Mouse (Mus musculus): Measurements from ENCODE around the gene Serhl. TPM values are rescaled to one million over a fixed set of nuclear protein-coding genes. Genes with fewer than 3 reads are reported as not detected.

Gene Serhl
- polyA plus RNA-seq, 1 experiment from 2014 or later: 61.5 TPM

GRCm38 (mm10) chr15:83084022-83084640 is 5.2 kb upstream of the Serhl start:
- no peaks in the 10 kb centered on the region for H3K9me3 ChIP-seq (replicated peaks)
- peaks cover 6% of the 10 kb centered on the region for H3K27me3 ChIP-seq
- H3K4me1 ChIP-seq (replicated peaks): peaks cover 16% of the 10 kb centered on the region
- 56% methylated on average over 13 of the region's 13 CpGs for whole genome bisulfite sequencing
- H3K27ac ChIP-seq: no peak overlapping the region
- ATAC-seq (replicated peaks; ENCODE audit: insufficient number of reproducible peaks, insufficient read depth, low FRiP score, low read depth): peak; percentile 34; the same call in 1 of the 2 replicates
- no peak overlapping the region for H3K4me3 ChIP-seq
- no peaks in the 10 kb centered on the region for H3K36me3 ChIP-seq
- H3K4me2 ChIP-seq: 0 out of 2 replicates have a peak overlapping the region, but pooled peaks have one; percentile 4
- no peak overlapping the region for H3K9ac ChIP-seq

- H3K9ac ChIP-seq: no peak overlapping the region
- H3K27me3 ChIP-seq: peaks cover 13% of the 10 kb centered on the region
- no peak overlapping the region for H3K4me3 ChIP-seq
- H3K4me2 ChIP-seq: no peak overlapping the region
- peaks cover 17% of the 10 kb centered on the region for H3K4me1 ChIP-seq (replicated peaks)
- H3K27ac ChIP-seq: no peak overlapping the region
- H3K36me3 ChIP-seq: no peaks in the 10 kb centered on the region
- H3K9me3 ChIP-seq (replicated peaks): no peaks in the 10 kb centered on the region
- 26% methylated on average over 7 of the region's 7 CpGs for WGBS
- no peak for ATAC-seq (replicated peaks; ENCODE audit: insufficient number of reproducible peaks, insufficient read depth, low FRiP score, low read depth)
Observed at GRCm38 (mm10) chr15:83085901-83086300, 3.4 kb upstream of the Serhl start.

- 53% methylated on average over 13 of the region's 13 CpGs for WGBS
- Histone ChIP-seq H3K27ac (no peak overlapping the region), H3K9ac (no peak overlapping the region), H3K4me2 (no peak overlapping the region), H3K9me3 (replicated peaks) (no peaks in the 10 kb centered on the region), H3K36me3 (no peaks in the 10 kb centered on the region), H3K4me1 (replicated peaks) (peaks cover 17% of the 10 kb centered on the region), H3K27me3 (peaks cover 13% of the 10 kb centered on the region), H3K4me3 (no peak overlapping the region)
- ATAC-seq (replicated peaks; ENCODE audit: insufficient number of reproducible peaks, insufficient read depth, low FRiP score, low read depth): no peak
Observed at GRCm38 (mm10) chr15:83086636-83087328, 2.5 kb upstream of the Serhl start.

- H3K4me1 ChIP-seq (replicated peaks): peaks cover 15% of the 10 kb centered on the region
- WGBS: 11% methylated on average over 27 of the region's 27 CpGs
- no peaks in the 10 kb centered on the region for H3K36me3 ChIP-seq
- H3K27ac ChIP-seq: no peak overlapping the region
- H3K4me2 ChIP-seq: peak overlapping the region; percentile 29; the same call in 1 of the 2 replicates
- no peak overlapping the region for H3K9ac ChIP-seq
- no peak overlapping the region for H3K4me3 ChIP-seq
- no peaks in the 10 kb centered on the region for H3K9me3 ChIP-seq (replicated peaks)
- ATAC-seq (replicated peaks; ENCODE audit: insufficient number of reproducible peaks, insufficient read depth, low FRiP score, low read depth): no peak
- peaks cover 13% of the 10 kb centered on the region for H3K27me3 ChIP-seq
Observed at GRCm38 (mm10) chr15:83088495-83089428, 544 bp upstream of the Serhl start.

- peaks cover 13% of the 10 kb centered on the region for H3K27me3 ChIP-seq
- H3K36me3 ChIP-seq: no peaks in the 10 kb centered on the region
- 43% methylated on average over 3 of the region's 3 CpGs for WGBS
- H3K27ac ChIP-seq: no peak overlapping the region
- H3K4me2 ChIP-seq: no peak overlapping the region
- H3K9ac ChIP-seq: no peak overlapping the region
- no peak overlapping the region for H3K4me3 ChIP-seq
- no peaks in the 10 kb centered on the region for H3K9me3 ChIP-seq (replicated peaks)
- no peak for ATAC-seq (replicated peaks; ENCODE audit: insufficient number of reproducible peaks, insufficient read depth, low FRiP score, low read depth)
- peaks cover 7% of the 10 kb centered on the region; the same call in 1 of the 2 replicates for H3K4me1 ChIP-seq (replicated peaks)
Observed at GRCm38 (mm10) chr15:83090874-83091273, 1.6 kb downstream of the Serhl start.

GRCm38 (mm10) chr15:83093687-83094086 is 4.4 kb downstream of the Serhl start:
- H3K4me2 ChIP-seq: no peak overlapping the region
- 75% methylated on average over 2 of the region's 2 CpGs for WGBS
- no peak overlapping the region for H3K4me3 ChIP-seq
- peaks cover 4% of the 10 kb centered on the region; the same call in 1 of the 2 replicates for H3K4me1 ChIP-seq (replicated peaks)
- ATAC-seq (replicated peaks; ENCODE audit: insufficient number of reproducible peaks, insufficient read depth, low FRiP score, low read depth): no peak
- peaks cover 11% of the 10 kb centered on the region for H3K27me3 ChIP-seq
- no peaks in the 10 kb centered on the region for H3K36me3 ChIP-seq
- H3K9me3 ChIP-seq (replicated peaks): no peaks in the 10 kb centered on the region
- no peak overlapping the region for H3K27ac ChIP-seq
- H3K9ac ChIP-seq: no peak overlapping the region

- 35% methylated on average over 2 of the region's 2 CpGs for WGBS
- no peak for ATAC-seq (replicated peaks; ENCODE audit: insufficient number of reproducible peaks, insufficient read depth, low FRiP score, low read depth)
Observed at GRCm38 (mm10) chr15:83095950-83096349, 6.6 kb downstream of the Serhl start.

GRCm38 (mm10) chr15:83099533-83100331 is 10.4 kb downstream of the Serhl start:
- H3K27ac ChIP-seq: peak overlapping the region; percentile 86
- WGBS: 4% methylated on average over 31 of the region's 31 CpGs
- peaks cover 21% of the 10 kb centered on the region for H3K4me1 ChIP-seq (replicated peaks)
- peak overlapping the region; percentile 90 for H3K9ac ChIP-seq
- peak overlapping the region; percentile 92 for H3K4me2 ChIP-seq
- ATAC-seq (replicated peaks; ENCODE audit: insufficient number of reproducible peaks, insufficient read depth, low FRiP score, low read depth): peak; percentile 91
- peak overlapping the region; percentile 75 for H3K4me3 ChIP-seq
- no peaks in the 10 kb centered on the region for H3K9me3 ChIP-seq (replicated peaks)
- no peaks in the 10 kb centered on the region for H3K27me3 ChIP-seq
- H3K36me3 ChIP-seq: no peaks in the 10 kb centered on the region

More at GRCm38 (mm10) chr15:83095950-83096349, 6.6 kb downstream of the Serhl start:
- Histone ChIP-seq H3K4me2 (no peak overlapping the region), H3K27me3 (no peaks in the 10 kb centered on the region), H3K9ac (no peak overlapping the region), H3K27ac (no peak overlapping the region), H3K4me3 (no peak overlapping the region), H3K36me3 (no peaks in the 10 kb centered on the region), H3K4me1 (replicated peaks) (peaks cover 15% of the 10 kb centered on the region), H3K9me3 (replicated peaks) (no peaks in the 10 kb centered on the region)

- H3K27me3 ChIP-seq: no peaks in the 10 kb centered on the region
- peaks cover 3% of the 10 kb centered on the region; the same call in 1 of the 2 replicates for H3K36me3 ChIP-seq
- peaks cover 21% of the 10 kb centered on the region for H3K4me1 ChIP-seq (replicated peaks)
- WGBS: 2% methylated on average over 8 of the region's 8 CpGs
- H3K9ac ChIP-seq: peak overlapping the region; percentile 90
- H3K4me3 ChIP-seq: peak overlapping the region; percentile 75
- peak overlapping the region; percentile 92 for H3K4me2 ChIP-seq
- peak overlapping the region; percentile 86 for H3K27ac ChIP-seq
- H3K9me3 ChIP-seq (replicated peaks): no peaks in the 10 kb centered on the region
- ATAC-seq (replicated peaks; ENCODE audit: insufficient number of reproducible peaks, insufficient read depth, low FRiP score, low read depth): no peak; the same call in 1 of the 2 replicates
Observed at GRCm38 (mm10) chr15:83100332-83100662, 11.0 kb downstream of the Serhl start.

- WGBS: 69% methylated on average over 1 of the region's 1 CpGs
- Histone ChIP-seq H3K36me3 (peaks cover 6% of the 10 kb centered on the region; the same call in 1 of the 2 replicates), H3K4me2 (no peak overlapping the region), H3K4me3 (no peak overlapping the region), H3K27me3 (no peaks in the 10 kb centered on the region), H3K4me1 (replicated peaks) (peaks cover 21% of the 10 kb centered on the region), H3K9ac (no peak overlapping the region), H3K9me3 (replicated peaks) (no peaks in the 10 kb centered on the region), H3K27ac (no peak overlapping the region)
- no peak for ATAC-seq (replicated peaks; ENCODE audit: insufficient number of reproducible peaks, insufficient read depth, low FRiP score, low read depth)
Observed at GRCm38 (mm10) chr15:83103111-83103510, 13.8 kb downstream of the Serhl start.

Data from heart, embryonic 15.5 days (tissue).